Mouse (Mus musculus): ENCODE measurements around the gene Rxrb.
A peak's percentile ranks its signal among the peaks of the same experiment; 100 is the strongest.
"Not testable (repeated sequence)": the region's sequence is repeated elsewhere in the genome, so short reads cannot be mapped to it uniquely, and the experiment has no call there.

Rxrb gene

DNA sequence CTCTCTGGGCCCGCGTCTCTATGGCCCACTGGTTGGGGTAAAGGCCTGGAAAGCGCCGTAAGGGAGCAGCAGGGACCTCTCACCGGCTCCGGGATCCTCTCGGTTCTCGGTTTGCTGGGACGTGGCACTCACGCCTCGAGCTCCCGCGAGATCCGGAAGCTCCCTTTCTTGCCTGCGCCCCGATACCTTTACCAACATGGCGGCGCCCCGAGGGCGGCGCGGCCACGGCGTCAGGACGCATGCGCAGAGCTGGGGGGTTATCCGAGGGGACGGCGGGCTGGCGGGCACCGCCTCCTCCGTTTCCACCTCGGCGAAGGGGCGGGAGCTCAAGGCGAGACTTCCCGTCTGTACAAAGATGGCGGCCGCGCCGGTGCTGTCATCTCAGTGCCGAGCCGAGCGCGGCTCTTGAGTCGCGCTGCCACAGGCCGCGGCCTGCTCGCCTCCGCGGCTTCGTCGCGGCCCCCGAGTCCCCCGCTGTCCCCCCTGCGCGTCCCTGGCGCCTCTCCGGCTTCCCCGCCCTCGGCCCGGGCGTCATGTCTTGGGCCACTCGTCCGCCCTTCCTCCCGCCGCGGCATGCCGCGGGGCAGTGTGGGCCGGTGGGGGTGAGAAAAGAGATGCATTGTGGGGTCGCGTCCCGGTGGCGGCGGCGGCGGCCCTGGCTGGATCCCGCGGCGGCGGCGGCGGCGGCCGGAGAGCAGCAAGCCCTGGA is at the start of gene Rxrb, which contains the start of gene Slc39a7:
TSS of gene Rxrb (plus strand) at position 348 of the 709 bp plus-strand sequence.
TSS of gene Slc39a7 (minus strand) at position 218 of the 709 bp plus-strand sequence.
- DNase-seq (ENCODE audit: low read depth, low spot score): peak; percentile 97

DNA sequence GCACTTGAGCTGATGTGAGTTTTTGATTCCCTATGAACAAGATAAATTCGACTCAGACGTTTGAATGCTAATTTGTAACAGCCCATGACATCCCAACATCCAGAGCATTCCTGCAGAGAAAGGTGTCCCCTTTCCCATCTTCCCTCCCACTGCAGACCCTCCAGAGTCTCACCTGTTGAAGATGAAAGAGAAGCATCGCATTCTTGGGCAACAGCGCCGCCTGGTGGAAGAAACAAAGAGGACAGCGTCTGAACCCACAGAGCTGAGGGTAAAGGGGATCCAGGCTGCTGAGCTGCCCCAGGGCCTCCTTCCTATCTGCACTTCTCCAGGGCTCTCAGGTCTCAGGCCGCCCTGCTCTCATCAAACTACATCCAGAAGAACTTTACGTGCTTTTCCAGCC is 49.5 kb upstream of the Rxrb start:
- DNase-seq (ENCODE audit: low read depth, low spot score): peak; percentile 76

DNA sequence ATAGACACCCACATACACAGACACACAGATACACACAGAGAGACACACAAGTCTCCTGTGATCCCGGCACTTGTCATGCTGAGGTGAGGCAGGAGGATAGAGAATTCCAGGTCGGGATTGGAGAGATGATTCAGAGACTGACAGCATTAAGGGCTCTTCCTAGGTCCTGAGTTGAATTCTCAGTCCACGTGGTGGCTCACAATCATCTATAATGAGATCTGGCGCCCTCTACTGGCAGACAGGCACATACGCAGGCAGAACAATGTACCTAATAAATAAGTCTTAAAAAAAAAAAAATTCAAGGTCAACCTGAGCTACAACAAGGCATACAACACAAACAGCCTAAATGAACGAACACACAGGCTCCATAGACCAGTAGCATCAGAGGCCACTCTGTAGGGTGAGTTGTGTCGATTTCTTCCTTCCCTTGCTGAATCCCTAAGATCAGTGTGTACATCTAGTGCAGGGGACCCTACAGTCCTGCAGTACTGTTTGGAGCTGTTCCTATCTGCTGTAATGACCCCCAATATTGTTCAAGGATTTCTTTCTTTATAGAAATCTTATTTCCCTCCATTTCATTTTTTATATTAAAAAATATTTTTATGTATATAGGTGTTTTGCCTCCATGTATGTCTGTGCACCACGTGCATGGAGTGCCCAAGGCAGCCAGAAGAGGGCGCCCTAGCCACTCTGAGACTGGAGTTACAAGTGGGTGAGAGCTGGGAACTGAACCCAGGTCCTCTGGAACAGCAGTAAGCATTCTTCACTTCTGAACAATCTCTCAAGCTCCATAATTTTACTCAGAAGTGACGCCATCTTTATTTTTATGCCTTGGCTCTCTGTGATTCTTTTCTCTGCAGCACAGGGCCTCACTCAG is 39.6 kb upstream of the Rxrb start:
- DNase-seq (ENCODE audit: low read depth, low spot score): peak; percentile 94

GRCm38 (mm10) chr17:33994959-33995358 is 36.7 kb upstream of the Rxrb start:
- no peak for DNase-seq (ENCODE audit: low read depth, low spot score)

GRCm38 (mm10) chr17:33995651-33996050 is 36.0 kb upstream of the Rxrb start:
- DNase-seq (ENCODE audit: low read depth, low spot score): no peak

DNA sequence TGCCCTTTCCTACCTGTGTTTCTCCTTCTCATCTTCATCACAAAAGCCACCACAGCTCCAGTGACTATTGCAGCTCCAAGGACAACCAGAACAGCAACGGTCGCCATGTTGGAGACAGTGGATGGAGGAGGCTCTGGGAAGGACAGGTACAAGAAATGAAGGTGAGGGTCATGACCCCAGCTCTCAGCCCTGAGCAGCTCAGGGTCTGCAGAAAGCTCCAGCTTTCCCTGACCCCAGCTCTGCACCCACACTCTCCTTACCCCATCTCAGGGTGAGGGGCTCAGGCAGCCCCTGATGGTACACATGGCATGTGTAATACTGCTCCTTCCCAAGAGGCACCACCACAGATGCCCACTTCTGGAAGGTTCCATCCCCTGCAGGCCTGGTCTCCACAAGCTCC is 34.6 kb upstream of the Rxrb start:
- not testable (repeated sequence) for DNase-seq (ENCODE audit: low read depth, low spot score)

DNA sequence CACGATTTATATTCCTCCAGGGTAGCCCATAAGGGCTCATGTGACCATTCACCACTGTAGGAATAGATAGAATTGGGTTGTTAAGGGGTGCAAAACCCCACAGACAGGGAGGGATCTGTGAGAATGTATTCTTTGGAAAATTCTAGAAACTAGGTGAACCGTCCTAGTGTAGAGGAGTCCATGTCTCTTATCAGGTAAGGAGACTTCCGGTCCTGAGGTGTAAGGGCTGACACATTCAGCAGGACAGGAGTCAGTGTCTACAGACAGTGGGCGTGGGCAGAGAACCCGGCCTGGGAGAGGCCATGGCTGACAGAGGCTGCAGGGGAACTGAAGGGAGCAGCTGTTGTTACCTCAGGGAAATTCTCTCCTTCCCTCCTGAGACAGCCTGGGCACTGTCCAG is 32.9 kb upstream of the Rxrb start:
- not testable (repeated sequence) for DNase-seq (ENCODE audit: low read depth, low spot score)

GRCm38 (mm10) chr17:33999341-34000149 is 32.1 kb upstream of the Rxrb start:
- DNase-seq (ENCODE audit: low read depth, low spot score): no peak

GRCm38 (mm10) chr17:34000150-34000537 is 31.5 kb upstream of the Rxrb start, which contains the start of gene H2-K1:
H2-K1 (minus strand) TSS chr17:34000347.
- peak; percentile 82 for DNase-seq (ENCODE audit: low read depth, low spot score)

DNA sequence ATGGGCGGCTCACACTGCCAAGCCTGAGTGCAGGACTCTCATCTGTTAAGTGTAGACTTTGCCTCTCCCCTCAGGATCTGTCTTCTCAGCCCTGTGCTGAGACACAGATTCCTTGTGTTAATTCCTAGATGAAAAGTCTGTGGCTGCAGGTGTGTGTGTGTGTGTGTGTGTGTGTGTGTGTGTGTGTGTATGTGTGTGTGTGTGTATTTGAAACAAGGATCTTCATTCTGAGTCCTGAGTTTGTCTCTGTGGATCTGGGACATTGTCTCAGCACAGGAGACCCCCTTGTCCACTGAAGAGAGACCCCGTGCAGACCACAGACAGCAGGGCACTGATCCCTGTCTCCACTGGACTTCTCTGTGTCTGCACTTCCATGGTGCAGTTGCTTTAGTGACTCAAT is 30.8 kb upstream of the Rxrb start:
- not testable (repeated sequence) for DNase-seq (ENCODE audit: low read depth, low spot score)

DNA sequence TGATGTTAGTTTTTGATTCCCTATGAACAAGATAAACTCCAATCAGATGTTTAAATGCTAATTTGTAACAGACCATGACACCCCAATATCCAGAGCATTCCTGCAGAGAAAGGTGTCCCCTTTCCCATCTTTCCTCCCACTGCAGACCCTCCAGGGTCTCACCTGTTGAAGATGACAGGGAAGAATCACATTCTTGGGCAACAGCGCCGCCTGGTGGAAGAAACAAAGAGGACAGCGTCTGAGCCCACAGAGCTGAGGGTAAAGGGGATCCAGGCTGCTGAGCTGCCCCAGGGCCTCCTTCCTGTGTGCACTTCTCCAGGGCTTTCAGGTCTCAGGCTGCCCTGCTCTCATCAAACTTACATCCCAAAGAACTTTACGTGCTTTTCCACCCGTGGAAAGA is 28.2 kb upstream of the Rxrb start:
- DNase-seq (ENCODE audit: low read depth, low spot score): peak; percentile 74

DNA sequence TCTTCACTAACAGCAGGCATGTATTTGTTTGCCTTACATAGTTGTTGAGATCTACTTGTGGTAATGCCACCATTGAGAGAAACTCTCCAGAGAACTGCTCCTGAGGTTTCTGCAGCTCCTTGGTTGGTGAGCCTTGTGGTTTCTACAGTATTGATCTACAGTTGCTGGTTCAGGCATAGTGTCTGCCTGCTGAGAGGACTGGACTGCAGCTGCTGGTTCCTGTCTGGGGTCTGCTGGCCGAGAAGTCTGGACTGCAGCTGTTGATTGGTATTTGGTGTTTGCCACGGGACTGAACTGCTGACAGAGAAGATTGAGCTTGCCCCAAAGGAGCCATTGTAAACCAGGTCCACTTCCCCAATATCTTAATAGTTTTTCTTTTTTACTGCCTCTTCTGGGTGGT is 25.0 kb upstream of the Rxrb start:
- no peak for DNase-seq (ENCODE audit: low read depth, low spot score)

DNA sequence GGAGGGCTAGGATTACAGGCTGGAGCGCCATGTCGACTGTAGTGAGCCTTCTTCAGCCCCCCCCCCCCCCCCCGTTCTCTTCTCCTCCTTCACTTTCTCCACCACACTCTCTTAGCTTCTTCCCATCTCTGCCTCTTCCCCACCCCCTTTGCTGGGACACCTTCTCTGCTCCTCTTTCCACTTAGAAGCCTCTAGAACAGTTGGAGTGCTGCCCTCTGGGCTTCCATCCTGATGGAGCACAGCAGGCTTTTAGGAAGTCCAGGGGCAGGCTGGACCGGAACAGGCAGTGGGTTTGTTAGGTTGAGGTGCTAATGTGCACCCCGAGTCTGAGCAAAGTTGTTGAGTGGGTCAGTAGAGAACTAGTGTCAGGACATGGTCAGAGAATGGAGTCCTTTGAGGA is 21.5 kb upstream of the Rxrb start:
- no peak for DNase-seq (ENCODE audit: low read depth, low spot score)

GRCm38 (mm10) chr17:34013436-34013835 is 18.2 kb upstream of the Rxrb start:
- no peak for DNase-seq (ENCODE audit: low read depth, low spot score)

GRCm38 (mm10) chr17:34021539-34022413 is 9.8 kb upstream of the Rxrb start:
- DNase-seq (ENCODE audit: low read depth, low spot score): no peak

- DNase-seq (ENCODE audit: low read depth, low spot score): no peak
Measured at GRCm38 (mm10) chr17:34022414-34022783, 9.2 kb upstream of the Rxrb start.

DNA sequence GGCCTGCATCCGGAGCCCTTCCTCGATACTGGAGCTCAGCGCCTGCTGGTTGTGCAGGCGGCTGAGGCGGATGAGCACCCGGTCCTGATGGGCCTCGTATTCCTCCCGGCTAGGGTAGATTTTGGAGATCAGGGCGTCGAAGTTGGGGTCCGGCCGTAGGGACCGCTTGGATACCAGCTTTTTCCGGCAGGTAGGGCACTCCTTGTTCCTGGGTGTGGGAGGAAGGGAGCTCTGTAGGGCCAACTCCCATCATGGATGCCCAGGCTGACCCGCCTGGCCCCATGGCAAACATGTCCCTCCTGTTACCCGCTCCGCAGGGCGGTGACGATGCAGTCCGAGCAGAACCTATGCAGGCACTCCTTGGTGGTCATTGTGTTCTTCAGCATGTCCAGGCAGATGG is 8.6 kb upstream of the Rxrb start:
- DNase-seq (ENCODE audit: low read depth, low spot score): no peak

DNA sequence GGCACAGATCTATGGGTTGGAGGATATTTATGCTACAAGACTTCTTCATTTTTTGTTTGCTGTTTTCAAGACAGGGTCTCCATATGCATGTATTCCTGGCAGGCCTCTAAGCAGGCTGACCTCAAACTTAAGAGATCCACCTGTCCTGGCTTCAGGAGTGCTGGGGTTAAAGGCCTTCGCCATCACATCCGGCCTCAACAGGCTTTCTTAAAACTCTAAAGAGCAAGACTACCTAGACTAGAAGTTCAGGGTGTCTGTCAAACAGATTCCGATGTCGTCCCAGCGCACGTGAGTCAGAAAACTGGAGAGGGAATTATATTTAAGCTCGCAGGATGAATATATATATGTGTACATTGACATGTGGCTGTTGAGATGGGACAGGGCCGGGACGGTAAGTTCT is 7.9 kb upstream of the Rxrb start:
- no peak for DNase-seq (ENCODE audit: low read depth, low spot score)

DNA sequence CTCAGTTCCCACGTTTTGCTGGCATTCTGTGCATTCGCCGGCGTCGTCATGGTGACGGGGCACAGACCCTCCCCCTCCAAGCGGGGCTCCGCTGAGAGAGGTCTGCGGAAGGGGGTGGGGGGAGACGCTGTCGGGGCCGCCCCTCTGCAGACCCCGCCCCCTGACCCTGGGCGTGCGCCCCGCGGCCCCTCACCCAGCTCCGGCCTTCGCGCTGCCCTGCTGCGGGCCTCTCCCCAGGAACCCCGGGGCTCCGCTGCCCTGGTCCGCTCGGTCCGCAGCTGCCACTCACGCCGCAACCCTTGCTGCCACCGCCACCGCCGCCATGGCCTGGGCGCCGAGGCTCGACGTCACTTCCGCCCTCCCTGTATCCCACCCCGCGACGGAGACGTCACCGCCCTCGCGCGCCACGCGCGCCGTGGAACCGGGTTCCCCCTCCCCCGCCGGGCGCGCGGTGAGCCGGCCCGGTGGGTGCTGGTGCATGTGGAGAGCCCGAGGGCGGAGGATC is 7.2 kb upstream of the Rxrb start, which contains the start of gene Ring1:
TSS of gene Ring1 (minus strand) at position 364 of the 505 bp plus-strand sequence.
- DNase-seq (ENCODE audit: low read depth, low spot score): peak; percentile 94

DNA sequence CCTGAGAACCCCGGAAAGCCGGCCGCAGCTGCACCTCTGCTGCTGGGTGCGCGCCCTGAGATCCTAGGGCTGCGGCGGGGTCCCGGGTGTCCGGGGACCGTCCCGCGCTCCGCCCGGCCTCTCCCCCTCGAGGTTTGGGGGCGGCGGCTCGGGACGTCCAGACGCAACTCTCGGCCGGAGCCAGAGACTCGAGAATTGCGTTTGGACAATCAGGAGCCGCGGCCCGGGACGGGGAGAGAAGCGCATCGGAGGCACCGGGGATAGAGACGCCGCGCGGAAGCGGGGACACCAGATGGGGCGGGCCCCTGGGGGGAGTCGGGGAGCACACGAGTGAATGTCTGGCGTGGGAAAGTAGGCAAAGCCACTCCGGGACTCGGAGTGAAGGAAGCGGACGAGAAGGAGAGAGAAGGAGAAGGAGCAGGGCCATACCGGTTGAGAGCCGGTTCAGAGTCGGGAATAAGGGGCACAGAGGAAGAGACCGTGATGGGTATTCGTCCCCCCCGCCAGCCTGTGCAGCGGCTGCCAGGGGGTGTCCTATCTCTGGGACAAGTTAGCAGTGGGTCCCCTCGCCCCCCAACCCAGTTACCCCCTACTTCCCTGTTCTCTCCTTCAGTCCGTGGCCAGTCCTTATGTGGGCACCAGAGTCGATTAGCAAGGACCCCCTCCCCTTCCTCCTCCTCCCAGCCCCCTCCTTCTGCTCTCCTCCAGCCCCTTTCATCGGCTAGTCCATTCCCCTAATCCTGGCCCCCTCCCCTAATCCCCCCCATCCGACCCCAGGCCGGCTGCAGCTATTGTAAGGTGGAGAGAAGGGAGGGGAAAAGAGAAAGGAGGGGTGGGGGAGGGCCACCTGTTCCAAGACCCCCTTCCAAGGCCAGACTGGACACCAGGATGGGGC is 6.5 kb upstream of the Rxrb start:
- DNase-seq (ENCODE audit: low read depth, low spot score): peak; percentile 57
